Mouse (Mus musculus): ENCODE results near the gene Nmrk1. TPM values are rescaled to one million over a fixed set of nuclear protein-coding genes. Genes with fewer than 3 reads are reported as not detected.

Nmrk1 gene
- total RNA-seq, 2 experiments from 2014 or later: 11.4 to 12.6 TPM

DNA sequence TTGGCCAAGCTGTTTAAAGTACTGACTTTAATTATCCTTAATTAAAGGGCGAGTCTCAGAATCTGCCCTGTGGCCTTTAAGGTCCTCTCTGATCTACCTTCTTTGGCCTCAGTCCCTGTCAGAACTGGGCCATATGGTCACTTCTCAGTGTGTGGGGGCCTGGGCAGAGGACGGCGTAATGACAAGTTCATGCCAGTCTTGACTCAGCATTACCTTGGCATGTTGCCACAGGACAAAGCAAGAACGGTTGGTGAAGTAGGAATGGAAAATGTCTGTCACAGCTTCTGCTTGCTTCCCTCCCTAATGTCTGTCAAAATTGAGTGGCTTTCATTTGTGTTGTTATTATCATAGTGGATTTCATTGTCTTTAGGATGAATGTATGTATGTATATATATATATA, 20.8 kb downstream of the Nmrk1 start:
- DNase-seq: peak; percentile 63

- no peak for DNase-seq
These were observed 21.3 kb downstream of the Nmrk1 start for GRCm38 (mm10) chr19:18653058-18653457.

GRCm38 (mm10) chr19:18654330-18654729, 22.6 kb downstream of the Nmrk1 start:
- no peak for DNase-seq

DNA sequence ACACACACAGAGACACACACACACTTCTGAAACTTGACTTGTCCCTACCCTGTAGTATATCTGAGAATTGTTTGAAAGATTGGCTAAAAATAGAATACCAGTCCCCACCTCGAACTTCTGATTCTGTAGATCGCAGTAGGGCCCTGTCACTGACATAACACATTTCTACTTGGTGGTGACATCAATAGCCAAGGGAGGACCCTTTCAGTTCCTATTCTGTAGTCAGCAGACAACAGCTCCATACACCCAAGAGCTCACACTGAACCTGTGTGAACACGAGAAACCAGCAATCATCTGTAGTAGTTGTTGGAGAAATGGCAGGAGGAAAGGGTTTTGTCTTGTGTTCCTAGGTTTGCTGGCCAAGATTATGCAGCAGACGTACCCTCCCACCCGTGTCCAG, 23.2 kb downstream of the Nmrk1 start:
- no peak for DNase-seq

DNA sequence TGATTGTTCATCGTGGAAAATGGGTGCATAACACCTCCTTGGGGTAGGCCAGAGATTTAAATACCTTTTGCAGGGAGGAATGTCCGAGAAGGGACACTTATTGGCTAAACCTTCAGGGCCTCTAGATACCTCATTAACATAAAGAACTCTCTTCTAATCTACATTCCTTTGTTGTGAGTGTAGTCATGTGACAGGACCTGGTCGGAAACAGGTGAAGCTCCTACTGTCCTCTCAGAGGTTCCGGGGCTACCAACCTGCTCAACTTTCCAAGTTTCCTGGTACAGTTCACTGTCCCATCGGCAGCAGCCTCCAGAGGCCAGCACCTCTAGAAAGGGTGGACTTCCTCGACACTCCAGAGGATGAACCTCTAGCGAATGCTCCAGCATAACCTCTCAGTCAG, 24.2 kb downstream of the Nmrk1 start:
- DNase-seq: no peak

DNA sequence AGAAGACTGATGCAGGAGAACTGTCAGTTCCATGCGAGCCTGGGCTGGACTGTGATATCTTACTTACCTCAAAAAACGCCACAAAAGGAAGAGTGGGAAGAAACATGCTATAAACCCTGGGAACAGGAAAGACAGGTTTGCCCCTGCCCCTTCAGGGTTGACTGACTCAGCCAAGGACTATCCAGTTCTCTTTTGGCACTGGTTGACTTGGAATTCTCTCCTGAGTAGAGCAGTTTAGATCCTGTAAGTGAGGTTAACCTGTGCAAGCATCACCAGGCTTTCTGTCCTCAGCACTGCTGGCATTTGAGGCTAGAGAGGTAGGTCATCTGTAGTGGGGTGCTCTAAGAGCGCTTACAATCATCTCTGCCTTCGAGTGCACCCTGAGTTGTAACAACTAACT, 26.7 kb downstream of the Nmrk1 start:
- DNase-seq: no peak

GRCm38 (mm10) chr19:18659349-18659748, 27.6 kb downstream of the Nmrk1 start:
- DNase-seq: no peak

DNA sequence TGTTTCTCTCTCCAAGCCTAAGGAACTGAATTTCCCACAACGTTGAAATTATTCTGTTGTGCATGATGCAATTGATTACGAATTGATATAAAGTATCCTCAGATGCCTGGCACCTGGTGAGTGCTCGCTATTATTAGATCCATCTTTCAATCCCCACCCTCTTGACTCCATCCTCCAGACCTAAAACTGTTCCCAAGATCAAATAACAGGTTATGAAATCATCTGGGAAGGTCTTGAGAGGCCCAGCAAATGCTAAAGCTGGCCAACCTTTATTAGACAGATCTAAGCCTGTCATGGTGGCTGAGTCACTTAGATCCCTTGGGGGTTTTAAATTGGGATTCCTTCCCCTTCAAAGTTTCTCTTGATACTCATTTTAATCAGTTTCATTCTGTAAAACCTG, 28.7 kb downstream of the Nmrk1 start:
- no peak for DNase-seq

DNA sequence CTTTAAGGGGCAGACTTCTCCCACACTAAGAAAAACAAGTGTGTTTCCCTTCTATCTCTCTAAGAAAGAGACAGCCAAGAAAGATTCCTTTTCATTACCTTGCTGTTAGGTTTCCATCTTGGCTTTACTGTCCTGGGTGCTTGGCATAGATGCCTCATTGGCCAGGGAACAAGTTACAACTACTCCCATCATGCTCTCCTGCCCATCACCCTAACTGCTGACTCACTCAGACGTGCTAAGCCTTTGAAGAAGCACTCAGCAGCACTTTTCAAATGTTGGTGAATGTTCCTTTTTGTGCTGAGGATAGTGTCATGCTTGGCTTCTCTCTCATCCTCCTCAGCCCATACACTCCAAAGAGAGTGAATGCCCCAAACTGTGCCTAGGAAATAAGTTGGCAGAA, 29.9 kb downstream of the Nmrk1 start:
- no peak for DNase-seq

- no peak for DNase-seq
These were observed 32.2 kb downstream of the Nmrk1 start for GRCm38 (mm10) chr19:18663904-18664303.

- DNase-seq: no peak
These were observed 35.2 kb downstream of the Nmrk1 start for GRCm38 (mm10) chr19:18666966-18667365.

GRCm38 (mm10) chr19:18669551-18669950, 37.8 kb downstream of the Nmrk1 start:
- no peak for DNase-seq

- peak; percentile 99 for DNase-seq
These were observed 38.9 kb downstream of the Nmrk1 start, which contains the start of gene Carnmt1 for GRCm38 (mm10) chr19:18670608-18671007. Carnmt1 (plus strand) TSS chr19:18670764.

DNA sequence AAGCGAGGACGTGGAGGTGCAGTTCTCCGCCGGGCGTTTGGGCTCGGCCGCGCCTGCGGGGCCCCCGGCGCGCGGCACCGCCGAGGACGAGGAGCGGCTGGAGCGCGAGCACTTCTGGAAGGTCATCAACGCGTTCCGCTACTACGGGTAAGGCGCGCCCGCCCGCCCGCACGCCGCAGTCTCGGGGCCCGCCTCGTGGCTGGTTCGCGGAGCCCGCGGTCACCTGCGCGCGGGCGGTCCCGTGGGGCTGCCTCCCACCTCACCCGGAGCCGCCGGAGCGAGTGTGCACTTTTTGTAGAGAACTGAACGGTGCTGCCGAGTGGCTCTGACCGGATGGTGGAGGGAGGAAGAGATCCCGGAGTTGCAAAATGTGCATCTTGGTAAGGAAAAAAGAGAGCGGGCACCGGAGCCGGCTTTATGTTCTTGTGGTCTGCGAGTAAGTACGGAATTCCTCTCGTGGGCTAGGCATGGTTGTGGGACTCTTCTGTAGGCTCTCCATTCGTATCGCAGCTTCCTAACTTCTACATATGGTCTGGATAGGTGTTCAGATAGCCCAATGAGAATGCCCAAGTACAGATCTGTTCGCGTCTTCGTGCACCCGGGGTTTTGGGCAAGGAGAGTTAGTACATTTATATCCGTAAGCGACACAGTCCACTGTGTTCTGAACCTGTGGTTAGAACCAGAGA, 39.4 kb downstream of the Nmrk1 start:
- DNase-seq: peak; percentile 59

DNA sequence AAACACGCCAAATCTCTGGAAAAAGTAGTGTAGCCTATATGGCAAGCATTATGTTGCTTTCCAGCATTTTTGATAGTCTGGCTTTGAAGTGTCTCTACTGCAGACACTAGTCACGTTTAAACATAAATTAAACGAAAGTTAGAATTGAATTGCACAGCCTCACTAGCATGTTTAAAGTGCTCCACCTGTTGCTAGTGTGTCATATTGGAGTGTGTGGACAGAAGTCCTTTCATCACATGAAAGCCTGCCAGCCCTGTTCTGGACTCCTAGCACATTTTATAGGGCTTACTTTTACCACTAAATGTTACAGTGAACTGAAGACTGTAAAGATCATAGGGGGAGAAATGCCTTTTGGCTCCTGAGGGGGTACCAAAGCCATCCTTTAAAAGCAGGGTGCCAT, 40.7 kb downstream of the Nmrk1 start:
- no peak for DNase-seq

GRCm38 (mm10) chr19:18673116-18673515, 41.4 kb downstream of the Nmrk1 start:
- DNase-seq: no peak

DNA sequence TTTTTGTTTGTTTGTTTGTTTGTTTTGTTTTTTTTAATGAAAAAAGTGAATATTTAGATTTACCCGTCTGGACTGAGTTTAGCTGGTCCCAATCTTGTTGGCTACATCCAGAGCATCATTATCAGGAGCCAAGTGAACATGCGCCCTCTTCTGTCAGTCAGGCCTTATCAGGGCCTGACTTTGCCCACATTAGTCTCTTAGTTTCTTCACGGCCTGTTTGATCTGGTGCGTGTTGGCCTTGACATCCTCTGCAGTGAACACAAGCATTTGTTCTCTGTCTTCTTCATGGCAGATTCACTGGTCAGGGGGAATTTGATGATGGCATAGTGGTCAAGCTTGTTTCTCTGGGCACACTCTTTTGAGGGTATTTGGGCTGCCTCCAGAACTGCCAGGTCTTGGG, 50.4 kb downstream of the Nmrk1 start:
- DNase-seq: peak; percentile 20

DNA sequence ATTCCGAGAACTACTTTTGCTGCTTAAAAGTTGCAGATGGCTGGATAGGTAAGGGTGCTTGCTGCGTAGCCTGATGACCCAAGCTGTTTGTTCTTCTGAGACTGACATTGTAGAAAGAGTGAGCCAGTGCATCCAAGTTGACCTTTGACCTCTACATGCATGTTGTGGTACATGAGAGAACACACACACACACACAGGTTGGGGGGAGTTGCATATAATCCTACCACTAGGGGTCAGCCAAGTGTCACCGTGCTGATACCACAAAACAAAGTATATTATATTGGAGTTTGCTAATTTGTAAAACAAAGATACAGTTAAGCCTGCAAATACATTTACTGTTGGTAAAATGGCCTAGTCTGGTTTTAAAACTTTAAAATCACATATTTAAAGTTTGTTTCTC, 55.8 kb downstream of the Nmrk1 start:
- DNase-seq: peak; percentile 60

- no peak for DNase-seq
These were observed 60.4 kb downstream of the Nmrk1 start for GRCm38 (mm10) chr19:18692176-18692575.

DNA sequence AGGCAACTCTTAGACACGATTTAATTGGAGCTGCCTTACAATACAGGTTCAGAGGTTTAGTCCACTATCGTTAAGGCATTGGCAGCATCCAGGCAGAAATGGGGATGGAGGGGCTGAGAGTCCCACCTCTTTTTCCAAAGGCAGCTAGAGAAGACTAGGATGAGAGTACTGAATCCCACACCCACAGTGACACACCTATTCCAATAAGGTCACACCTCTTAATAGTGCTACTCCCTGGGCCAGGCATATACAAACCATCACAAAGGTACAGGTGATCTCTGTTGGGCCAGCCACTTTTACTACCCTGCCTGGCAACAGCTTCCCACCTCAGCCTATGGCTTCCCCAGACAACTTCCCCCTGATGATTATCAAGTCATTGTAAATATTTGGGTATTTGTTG, 61.0 kb downstream of the Nmrk1 start:
- no peak for DNase-seq

DNA sequence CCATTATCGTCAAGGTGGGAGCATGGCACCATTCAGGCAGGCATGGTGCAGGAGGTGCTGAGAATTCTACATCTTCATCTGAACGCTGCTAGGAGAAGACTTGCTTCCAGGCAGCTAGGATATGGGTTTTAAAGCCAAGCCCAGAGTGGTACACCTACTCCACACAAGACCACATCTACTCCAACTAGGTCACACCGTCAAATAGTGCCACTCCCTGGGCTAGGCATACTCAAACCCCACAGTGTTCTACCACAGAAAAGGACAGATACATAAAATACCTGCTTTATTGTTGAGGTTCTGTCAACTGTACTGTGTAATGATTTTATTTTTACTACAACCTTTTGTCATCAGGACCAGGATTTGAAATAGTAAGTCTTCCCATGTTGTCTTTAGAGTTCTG, 63.4 kb downstream of the Nmrk1 start:
- DNase-seq: no peak

- DNase-seq: no peak
These were observed 63.8 kb downstream of the Nmrk1 start for GRCm38 (mm10) chr19:18695552-18695951.
